Mouse (Mus musculus) liver, adult 2 months (tissue): ENCODE measurements around the gene Lelp1.

Experiments used
- CTCF ChIP-seq: fragments of 200-500 bp; IDR thresholded peaks from 2 replicates; pipeline ENCODE4 v1.5.1; 2011; ENCODE audit warnings: low read depth, low read length, control low read depth
- POLR2A ChIP-seq: fragments of 200-500 bp; IDR thresholded peaks from 2 replicates; pipeline ENCODE4 v1.6.1; 2011; ENCODE audit warnings: low read length, control low read depth; ENCODE audit not compliant: insufficient read depth; ENCODE audit errors: extremely low read depth

DNA sequence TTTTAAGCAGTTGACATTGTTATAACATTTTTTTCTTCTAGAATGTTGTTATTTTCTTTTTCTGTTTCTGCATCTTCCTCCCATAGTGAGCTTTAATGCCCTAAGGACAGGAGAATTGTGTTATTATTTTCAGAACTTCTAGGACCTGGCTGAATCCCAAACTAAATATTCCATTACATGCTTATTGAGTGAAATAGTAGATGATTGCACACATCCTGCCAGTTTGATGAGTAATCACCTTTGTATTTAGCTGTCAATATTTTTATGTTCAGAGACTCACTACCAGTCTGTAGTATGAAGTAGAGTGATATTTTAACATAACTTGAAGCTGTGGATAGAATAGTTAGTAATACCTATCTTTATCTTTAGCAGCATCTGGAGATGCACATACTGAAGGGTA, 31.0 kb downstream of the Lelp1 start:
- TF ChIP-seq POLR2A (no peak), CTCF (no peak)
